Mouse (Mus musculus) gastrocnemius, postnatal 25 days (tissue): ENCODE measurements around the gene Sfxn5. TPM values are rescaled to one million over a fixed set of nuclear protein-coding genes. Genes with fewer than 3 reads are reported as not detected.
A peak's percentile ranks its signal among the peaks of the same experiment; 100 is the strongest.

ENCODE experiments used
- DNase-seq: peaks from one replicate; pipeline ENCODE4 v3.0.0; 2022
- total RNA-seq, 2 experiments: library from RNA; stranded (reverse); gene quantifications; 1 replicate in 1 of 2; 2 replicates in 1 of 2; pipeline ENCODE4 v1.2.3; 2021

Gene Sfxn5
- total RNA-seq, 2 experiments from 2014 or later: 5.0 to 7.3 TPM

- DNase-seq: no peak
These were observed 46.8 kb downstream of the Sfxn5 start for GRCm38 (mm10) chr6:85286283-85287047.

GRCm38 (mm10) chr6:85280871-85281270 lies 52.4 kb downstream of the Sfxn5 start:
- no peak for DNase-seq

GRCm38 (mm10) chr6:85276571-85276970 lies 56.7 kb downstream of the Sfxn5 start:
- no peak for DNase-seq

DNA sequence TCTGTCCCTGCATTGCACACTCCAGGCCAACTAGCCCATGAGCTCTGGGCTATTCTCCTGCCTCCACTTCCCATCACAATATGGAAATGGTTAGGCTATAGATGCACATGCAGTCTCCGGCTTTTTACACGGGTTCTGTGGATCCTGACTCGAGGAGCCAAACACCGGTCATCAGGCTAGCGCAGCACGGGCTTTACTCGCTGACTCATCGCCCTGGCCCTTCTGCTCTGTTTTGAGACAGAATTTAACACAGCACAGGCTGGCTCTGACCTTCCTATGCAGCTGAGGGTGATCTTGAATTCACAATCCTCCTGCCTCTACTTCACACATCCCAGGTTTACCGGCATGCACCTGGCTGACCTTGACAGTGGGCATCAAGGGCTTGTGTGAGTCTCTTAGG lies 60.8 kb downstream of the Sfxn5 start:
- no peak for DNase-seq

GRCm38 (mm10) chr6:85266060-85266459 lies 67.2 kb downstream of the Sfxn5 start:
- DNase-seq: no peak

- no peak for DNase-seq
These were observed 68.2 kb downstream of the Sfxn5 start for GRCm38 (mm10) chr6:85264982-85265518.

DNA sequence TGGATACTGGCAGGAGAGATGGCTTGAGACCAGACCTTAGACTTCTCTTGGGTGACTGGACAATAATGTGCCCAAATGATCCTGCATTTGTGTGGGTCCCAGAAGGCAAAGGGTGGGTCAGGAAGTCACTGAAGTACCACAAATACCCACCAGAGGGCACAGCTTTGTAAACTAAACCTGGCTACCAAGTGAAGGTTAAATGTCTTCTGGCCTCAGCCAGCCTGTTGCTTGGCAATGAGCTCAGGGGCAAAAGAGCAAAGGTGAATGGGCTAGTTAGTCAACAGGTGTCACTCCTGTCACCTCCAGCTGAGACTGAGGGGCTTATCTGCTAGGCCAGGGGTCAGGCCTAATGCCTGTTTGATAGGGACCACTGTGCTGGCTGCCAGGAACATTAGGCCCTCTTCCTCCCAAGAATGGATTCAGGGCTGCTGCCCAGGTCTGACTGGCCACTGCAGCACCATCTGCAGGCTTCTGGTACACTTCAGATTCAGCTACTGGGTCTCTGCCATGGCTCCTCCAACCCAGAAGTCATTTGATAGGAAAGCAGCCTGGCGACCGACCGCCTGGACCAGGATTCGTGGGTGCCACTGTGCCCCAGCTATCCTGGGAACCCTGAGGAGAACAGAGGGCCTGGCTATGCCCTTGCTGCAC lies 70.2 kb downstream of the Sfxn5 start:
- peak; percentile 73 for DNase-seq

DNA sequence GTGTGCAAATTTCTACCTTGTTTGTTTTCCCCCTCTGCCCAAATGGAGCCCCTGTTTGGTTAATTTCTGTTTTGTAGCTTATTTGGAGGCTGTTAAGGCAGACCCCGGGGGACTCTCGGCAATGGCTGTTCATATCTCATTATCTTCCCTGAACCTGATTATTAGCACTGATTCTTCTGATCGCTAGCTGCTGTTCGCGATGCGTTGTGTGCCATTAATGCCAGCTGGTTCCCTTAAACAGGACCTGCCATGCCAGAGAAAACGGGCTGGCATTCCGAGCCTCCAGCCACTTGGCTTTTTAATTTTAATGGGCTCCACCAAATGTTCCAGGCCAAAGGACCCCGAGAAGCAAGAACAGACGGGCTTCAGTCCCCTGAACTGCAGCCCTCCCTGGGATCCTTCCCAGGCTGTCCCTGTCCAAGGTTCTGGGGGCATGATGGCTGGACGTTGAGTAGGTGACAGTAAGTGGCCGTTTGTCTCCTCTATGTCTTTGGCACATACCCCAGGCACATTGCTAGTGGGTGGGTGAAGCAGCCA lies 74.1 kb downstream of the Sfxn5 start:
- no peak for DNase-seq

GRCm38 (mm10) chr6:85255578-85255977 lies 77.6 kb downstream of the Sfxn5 start:
- DNase-seq: no peak

GRCm38 (mm10) chr6:85253994-85254541 lies 79.2 kb downstream of the Sfxn5 start:
- peak; percentile 45 for DNase-seq

- DNase-seq: no peak
These were observed 79.9 kb downstream of the Sfxn5 start for GRCm38 (mm10) chr6:85253275-85253674.

DNA sequence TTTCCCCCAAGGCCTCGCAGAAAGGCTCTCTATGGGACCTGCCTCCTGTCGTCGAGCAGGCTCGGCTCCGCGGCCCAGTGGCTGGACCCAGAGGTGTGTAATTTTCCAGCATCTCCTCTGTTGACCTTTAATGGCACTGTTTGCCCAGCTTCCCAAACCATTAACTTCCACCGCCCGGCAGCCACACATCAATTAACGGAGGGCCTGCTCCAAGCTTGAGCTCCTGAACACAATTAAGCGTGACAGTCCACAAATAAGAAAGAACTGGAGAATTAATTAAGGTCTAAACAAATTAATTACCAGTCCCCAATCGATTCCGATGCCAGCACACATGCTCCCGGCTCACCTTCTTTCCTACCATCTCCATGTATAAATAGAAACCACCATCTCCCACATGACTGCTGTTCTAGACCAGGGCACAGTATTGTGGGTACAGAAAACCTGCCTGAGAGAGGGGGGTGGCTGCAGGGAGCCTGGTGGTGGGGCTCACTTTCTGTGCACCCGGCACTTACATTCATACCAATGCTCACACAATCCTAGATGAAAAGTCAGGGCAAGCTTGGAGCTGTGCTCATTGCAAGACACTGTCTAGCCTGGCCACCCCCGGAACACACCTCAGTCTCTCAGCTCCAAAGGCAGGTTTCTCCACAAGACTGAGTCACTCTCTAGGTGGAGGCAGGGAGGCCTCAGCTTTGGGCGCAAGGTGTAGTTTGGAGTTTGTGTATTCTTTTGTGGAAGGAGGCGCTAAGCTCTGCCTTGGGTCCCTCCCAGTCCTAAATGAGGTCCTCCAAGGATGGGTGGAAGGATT lies 80.8 kb downstream of the Sfxn5 start:
- DNase-seq: no peak

GRCm38 (mm10) chr6:85250811-85251241 lies 82.4 kb downstream of the Sfxn5 start:
- DNase-seq: peak; percentile 79

- DNase-seq: no peak
These were observed 83.4 kb downstream of the Sfxn5 start for GRCm38 (mm10) chr6:85249821-85250220.

- no peak for DNase-seq
These were observed 94.2 kb downstream of the Sfxn5 start for GRCm38 (mm10) chr6:85239044-85239489.

DNA sequence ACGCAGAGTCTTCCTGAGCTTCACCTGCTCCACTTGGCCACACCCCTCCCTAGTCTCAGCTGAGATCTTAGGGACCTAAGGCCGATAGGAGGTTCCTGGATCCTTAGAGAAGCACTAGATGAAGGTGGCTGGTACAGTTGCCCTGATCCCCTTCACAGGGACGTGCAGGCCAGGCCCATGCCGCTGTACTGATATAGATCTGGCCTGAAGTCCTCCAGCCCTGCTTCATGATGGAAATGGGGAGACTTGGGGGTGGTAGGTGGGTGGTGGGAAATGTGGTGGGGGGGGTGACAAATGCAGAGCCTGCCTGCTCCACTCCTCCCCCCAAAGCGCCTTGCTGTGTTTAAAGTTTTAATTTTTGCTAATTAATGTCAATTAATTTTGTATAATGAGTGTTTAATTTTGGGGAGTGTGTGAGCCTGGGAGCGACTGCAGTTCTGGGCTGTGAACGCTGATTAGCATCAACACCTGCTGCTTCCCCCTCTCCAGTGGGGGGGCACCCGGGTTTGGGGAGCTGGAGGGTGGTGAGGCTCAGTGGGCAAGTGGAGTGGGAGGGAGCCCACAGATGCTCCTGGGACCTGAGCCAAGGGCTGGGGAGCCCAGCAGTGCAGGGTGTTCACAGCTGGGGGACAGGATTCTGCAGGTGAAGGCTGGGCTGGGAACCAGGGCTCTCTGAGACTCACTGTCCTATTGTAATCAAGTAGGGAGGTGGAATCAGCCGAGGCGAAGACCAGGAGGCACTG lies 95.5 kb downstream of the Sfxn5 start:
- DNase-seq: no peak

DNA sequence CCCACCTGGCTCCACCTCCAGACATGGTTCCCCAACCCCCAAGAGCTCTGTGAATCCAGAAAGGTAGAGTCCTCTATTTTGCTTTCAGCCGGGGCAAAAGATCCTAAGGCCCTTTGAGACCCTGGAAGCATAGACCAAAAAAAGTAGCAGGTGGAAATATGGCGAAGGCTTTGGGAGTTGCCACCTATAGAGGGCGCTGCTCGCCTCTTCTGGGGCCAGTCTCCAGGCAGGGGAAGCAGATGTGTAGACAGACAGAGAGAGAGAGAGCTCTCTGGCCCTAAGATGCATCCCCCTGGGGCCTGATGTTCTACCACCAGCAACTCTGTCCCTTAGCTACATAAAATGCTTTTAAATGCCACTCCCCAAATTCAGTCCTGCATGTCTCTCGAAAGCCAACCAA lies 96.2 kb downstream of the Sfxn5 start:
- DNase-seq: no peak

DNA sequence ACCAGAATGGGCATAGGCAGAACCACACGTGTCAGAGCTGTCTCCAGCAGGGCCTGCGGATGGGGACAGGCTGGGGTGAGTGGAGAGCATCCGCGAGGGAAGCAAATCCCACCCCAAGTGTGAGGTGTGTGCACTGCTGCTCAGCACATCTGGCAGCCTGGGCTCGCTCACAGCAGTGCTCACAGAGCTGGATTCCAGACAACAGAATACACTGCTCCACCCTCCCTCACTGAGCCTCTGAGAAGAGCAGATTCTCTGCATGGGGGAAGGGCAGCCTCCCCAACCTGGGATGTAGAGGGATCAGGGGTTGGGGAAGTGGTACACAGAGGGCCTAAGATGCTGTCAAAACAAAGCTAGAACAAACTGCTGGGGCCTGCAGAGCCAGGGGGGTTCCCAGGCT lies 98.4 kb downstream of the Sfxn5 start:
- DNase-seq: no peak

DNA sequence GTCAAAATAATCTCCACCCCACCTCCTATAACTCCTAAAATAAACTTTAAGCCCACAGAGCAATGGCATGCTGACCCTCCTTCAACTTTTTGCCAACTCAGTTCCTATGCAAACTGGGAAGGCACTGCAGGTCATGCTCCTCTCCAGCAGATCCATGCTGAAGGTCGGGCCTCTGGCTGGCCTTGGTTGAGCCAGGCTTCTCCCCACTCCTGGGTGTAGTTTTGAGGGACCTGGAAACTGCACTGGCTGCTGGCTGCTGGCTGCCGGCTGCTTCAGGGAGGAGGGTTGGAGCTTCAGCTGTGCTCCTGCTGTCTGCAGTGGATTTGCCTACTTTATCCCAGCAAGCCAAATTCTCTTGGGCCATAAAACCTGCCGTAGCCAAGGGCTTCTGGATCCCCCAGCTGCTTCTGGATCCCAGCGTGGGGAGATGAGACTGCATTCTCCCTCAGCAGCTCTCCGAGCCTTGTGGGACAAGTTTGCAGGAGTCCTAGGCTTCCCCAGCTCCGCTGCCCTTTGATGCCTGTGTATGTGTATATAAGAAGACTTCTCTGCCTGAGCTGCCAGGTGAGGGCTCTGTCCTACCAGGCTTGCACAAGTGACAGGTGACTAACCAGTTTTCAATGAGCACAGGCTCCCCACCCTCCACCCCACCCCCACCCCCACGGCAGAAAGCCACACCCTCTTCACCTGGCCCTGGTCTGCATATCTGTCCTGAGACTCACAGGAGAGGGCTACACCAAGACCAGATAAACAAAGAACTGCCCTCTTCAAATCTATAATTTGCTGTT lies 100.2 kb downstream of the Sfxn5 start:
- no peak for DNase-seq

DNA sequence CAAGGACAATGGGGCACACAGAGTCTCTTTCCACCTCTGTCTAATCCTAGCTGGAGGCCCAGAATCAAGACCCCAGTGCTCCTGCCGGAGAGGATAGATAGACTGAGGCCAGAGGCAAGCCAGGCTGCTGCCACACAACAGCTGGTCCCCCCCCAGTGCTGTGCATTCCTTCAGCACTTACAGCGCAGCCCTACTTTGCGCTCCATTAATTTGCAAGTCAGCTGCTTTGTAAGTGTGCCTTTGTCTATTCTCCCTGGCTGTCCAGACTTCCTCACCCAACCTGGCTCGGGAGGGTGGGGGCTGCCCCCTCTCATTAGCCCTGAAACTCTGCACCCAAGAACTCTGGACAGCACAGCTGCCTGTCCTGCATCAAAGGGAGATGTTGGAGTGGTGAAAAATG lies 101.2 kb downstream of the Sfxn5 start:
- no peak for DNase-seq
